Mouse (Mus musculus): ENCODE data around the gene Amz2. TPM values are rescaled to one million over a fixed set of nuclear protein-coding genes. Genes with fewer than 3 reads are reported as not detected.

Amz2 gene
- polyA plus RNA-seq, 1 experiment, result 63.8 TPM

DNA sequence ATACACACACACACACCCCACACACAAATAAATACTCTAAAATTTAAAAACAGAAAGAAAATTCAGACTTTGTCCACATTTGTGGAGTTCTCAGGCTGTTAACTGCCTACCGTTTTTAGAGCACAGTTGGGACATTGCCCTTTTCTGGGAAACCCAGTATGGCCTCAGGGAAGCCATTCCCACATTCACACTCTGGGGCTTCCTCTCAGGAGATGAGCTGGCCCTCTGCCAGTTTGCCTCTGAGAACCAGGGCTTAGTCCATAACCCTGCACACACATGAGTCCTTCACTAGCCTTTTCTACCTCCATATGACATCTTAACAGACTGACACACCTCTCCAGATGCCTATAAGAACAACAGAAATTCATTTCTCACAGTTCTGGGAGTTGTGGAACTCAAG lies 2.5 kb upstream of the Amz2 start:
- 43% methylated on average over 1 of the region's 1 CpGs for WGBS
- DNase-seq, result no peak
- H3K4me3 ChIP-seq (replicated peaks; ENCODE audit: insufficient read depth, low read depth, low read length), result no peak overlapping the region
- no peaks in the 10 kb centered on the region for H3K27me3 ChIP-seq (ENCODE audit: control insufficient read depth, insufficient read depth, low read length)
- H3K4me1 ChIP-seq (ENCODE audit: control insufficient read depth, insufficient read depth, low read length), result no peaks in the 10 kb centered on the region; the same call in 1 of the 2 replicates
- H3K27ac ChIP-seq (ENCODE audit: insufficient read depth, low read length), result no peak overlapping the region
- TF ChIP-seq POLR2A (IDR thresholded peaks at IDR 0.05; ENCODE audit: borderline replicate concordance, insufficient read depth, low read length), result no peak
- no peak for TF ChIP-seq CTCF (IDR thresholded peaks at IDR 0.05; ENCODE audit: borderline replicate concordance, insufficient read depth, low read depth, low read length)

DNA sequence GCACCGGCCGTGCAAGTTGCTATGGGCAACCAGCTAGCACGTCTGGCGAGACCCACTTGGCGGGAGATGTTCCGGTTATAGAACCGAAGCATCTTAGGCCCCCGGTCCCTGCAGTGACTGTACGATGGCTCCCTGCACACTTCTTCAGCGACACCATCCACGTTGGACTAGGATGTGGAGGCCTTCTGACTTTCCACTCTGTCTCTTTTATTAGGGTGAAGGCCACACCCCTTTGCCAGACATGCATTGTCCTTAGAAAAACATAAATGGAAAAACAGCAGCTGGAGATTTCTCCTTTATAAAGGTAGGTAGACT lies 483 bp downstream of the Amz2 start:
- TF ChIP-seq POLR2A (IDR thresholded peaks at IDR 0.05; ENCODE audit: borderline replicate concordance, insufficient read depth, low read length) (no peak), CTCF (IDR thresholded peaks at IDR 0.05; ENCODE audit: borderline replicate concordance, insufficient read depth, low read depth, low read length) (no peak)

DNA sequence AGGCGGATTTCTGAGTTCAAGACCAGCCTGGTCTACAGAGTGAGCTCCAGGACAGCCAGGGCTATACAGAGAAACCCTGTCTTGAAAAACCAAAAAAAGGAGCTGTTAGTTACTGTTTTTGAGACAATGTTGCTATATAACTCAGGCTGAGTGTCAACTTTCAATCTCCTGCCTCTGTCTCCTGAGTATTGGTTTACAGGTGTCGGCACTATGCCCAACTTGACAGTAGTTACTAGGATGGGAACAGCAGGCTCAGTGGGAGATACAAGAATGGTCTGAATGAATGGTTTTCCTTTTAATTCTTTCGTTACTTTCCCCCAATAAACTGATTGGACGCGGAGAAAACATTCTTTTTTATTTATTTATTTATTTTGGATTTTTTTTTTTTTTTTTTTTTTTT lies 1.6 kb downstream of the Amz2 start:
- 98% methylated on average over 5 of the region's 5 CpGs for WGBS
- no peak overlapping the region for H3K4me3 ChIP-seq (replicated peaks; ENCODE audit: insufficient read depth, low read depth, low read length)
- no peak for DNase-seq
- no peak overlapping the region for H3K27ac ChIP-seq (ENCODE audit: insufficient read depth, low read length)
- H3K4me1 ChIP-seq (ENCODE audit: control insufficient read depth, insufficient read depth, low read length), result no peaks in the 10 kb centered on the region; the same call in 1 of the 2 replicates
- H3K27me3 ChIP-seq (ENCODE audit: control insufficient read depth, insufficient read depth, low read length), result no peaks in the 10 kb centered on the region
- TF ChIP-seq POLR2A (IDR thresholded peaks at IDR 0.05; ENCODE audit: borderline replicate concordance, insufficient read depth, low read length) (no peak), CTCF (IDR thresholded peaks at IDR 0.05; ENCODE audit: borderline replicate concordance, insufficient read depth, low read depth, low read length) (no peak)

More for the DNA sequence above, 483 bp downstream of the Amz2 start:
- no peak for DNase-seq
- Histone ChIP-seq H3K27me3 (ENCODE audit: control insufficient read depth, insufficient read depth, low read length) (no peaks in the 10 kb centered on the region), H3K4me3 (replicated peaks; ENCODE audit: insufficient read depth, low read depth, low read length) (peak overlapping the region; percentile 75), H3K27ac (ENCODE audit: insufficient read depth, low read length) (no peak overlapping the region), H3K4me1 (ENCODE audit: control insufficient read depth, insufficient read depth, low read length) (no peaks in the 10 kb centered on the region; the same call in 1 of the 2 replicates)
- WGBS, result 0% methylated on average over 11 of the region's 11 CpGs

DNA sequence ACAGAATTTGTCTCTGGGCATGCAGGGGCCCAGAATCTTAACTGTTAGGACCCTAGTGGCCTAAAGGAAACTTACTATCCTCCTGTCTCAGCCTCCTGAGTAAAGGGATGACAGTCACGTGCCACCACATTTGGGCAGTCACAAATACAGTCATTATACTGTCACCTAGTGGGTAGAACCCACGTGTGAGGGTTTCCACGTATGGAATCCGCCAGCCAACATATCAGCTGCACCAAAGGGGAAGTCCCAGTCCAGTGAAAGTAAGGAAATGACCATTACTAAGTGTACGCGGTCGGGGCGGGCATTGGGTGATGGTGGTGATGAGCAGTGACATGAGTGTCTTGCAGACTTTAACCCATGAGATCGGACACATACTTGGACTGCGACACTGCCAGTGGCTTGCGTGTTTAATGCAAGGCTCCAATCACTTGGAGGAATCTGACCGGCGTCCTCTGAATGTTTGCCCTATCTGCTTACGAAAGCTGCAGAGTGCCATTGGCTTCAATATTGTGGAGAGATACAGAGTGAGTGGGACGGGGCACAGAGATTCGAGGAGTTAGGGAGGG lies 8.6 kb downstream of the Amz2 start:
- H3K4me1 ChIP-seq (ENCODE audit: control insufficient read depth, insufficient read depth, low read length), result no peaks in the 10 kb centered on the region; the same call in none of the 2 replicates
- no peaks in the 10 kb centered on the region for H3K27me3 ChIP-seq (ENCODE audit: control insufficient read depth, insufficient read depth, low read length)
- DNase-seq, result no peak
- no peak overlapping the region for H3K4me3 ChIP-seq (replicated peaks; ENCODE audit: insufficient read depth, low read depth, low read length)
- no peak for TF ChIP-seq CTCF (IDR thresholded peaks at IDR 0.05; ENCODE audit: borderline replicate concordance, insufficient read depth, low read depth, low read length)
- TF ChIP-seq POLR2A (IDR thresholded peaks at IDR 0.05; ENCODE audit: borderline replicate concordance, insufficient read depth, low read length), result no peak
- WGBS, result 93% methylated on average over 16 of the region's 16 CpGs
- H3K27ac ChIP-seq (ENCODE audit: insufficient read depth, low read length), result no peak overlapping the region

DNA sequence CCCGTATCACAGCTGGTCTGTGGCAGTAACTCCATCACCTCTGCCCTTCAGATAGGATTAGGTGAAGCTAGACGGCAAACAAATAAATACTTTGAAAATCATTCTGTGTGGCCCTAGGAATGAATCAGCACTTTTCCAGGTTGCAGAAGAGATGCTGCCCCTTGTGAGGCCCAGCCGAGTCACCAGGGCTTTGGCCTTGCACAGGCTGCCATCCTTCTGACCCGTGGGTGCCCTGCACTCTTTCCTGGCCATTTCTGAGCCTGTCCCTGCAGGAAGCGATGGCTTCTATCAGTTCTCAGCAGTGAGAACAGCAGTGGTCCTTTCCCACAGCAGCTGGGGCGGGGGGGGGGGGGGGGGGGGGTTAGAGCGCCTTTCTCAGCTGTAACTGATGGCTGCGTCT lies 11.1 kb downstream of the Amz2 start:
- no peaks in the 10 kb centered on the region; the same call in none of the 2 replicates for H3K4me1 ChIP-seq (ENCODE audit: control insufficient read depth, insufficient read depth, low read length)
- no peak for DNase-seq
- TF ChIP-seq POLR2A (IDR thresholded peaks at IDR 0.05; ENCODE audit: borderline replicate concordance, insufficient read depth, low read length) (no peak), CTCF (IDR thresholded peaks at IDR 0.05; ENCODE audit: borderline replicate concordance, insufficient read depth, low read depth, low read length) (no peak)
- no peak overlapping the region for H3K27ac ChIP-seq (ENCODE audit: insufficient read depth, low read length)
- 45% methylated on average over 8 of the region's 8 CpGs for WGBS
- no peaks in the 10 kb centered on the region for H3K27me3 ChIP-seq (ENCODE audit: control insufficient read depth, insufficient read depth, low read length)
- H3K4me3 ChIP-seq (replicated peaks; ENCODE audit: insufficient read depth, low read depth, low read length), result no peak overlapping the region

DNA sequence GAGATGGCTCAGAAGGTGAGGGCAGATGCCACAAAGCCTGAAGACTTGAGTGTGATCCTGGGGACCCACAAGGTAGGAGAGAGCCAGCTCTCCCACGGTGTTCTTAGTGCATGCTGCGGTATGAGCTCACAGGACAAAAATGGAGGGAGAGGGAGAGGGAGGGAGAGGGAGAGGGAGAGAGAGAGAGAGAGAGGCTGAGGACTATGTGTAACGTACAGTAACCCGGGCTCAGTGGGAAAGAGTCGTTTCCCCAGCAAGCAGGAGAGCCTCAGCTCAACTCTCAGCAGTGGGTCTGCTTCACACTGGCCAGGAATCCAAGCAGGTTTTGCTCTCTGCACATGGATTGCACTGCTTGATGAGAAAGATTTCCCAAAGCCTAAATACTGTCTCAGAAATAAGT lies 13.5 kb downstream of the Amz2 start:
- no peak for DNase-seq
- 11% methylated on average over 5 of the region's 5 CpGs for WGBS
- Histone ChIP-seq H3K27ac (ENCODE audit: insufficient read depth, low read length) (no peak overlapping the region), H3K4me1 (ENCODE audit: control insufficient read depth, insufficient read depth, low read length) (no peaks in the 10 kb centered on the region; the same call in none of the 2 replicates), H3K27me3 (ENCODE audit: control insufficient read depth, insufficient read depth, low read length) (no peaks in the 10 kb centered on the region), H3K4me3 (replicated peaks; ENCODE audit: insufficient read depth, low read depth, low read length) (no peak overlapping the region)
- TF ChIP-seq POLR2A (IDR thresholded peaks at IDR 0.05; ENCODE audit: borderline replicate concordance, insufficient read depth, low read length) (no peak), CTCF (IDR thresholded peaks at IDR 0.05; ENCODE audit: borderline replicate concordance, insufficient read depth, low read depth, low read length) (no peak)

DNA sequence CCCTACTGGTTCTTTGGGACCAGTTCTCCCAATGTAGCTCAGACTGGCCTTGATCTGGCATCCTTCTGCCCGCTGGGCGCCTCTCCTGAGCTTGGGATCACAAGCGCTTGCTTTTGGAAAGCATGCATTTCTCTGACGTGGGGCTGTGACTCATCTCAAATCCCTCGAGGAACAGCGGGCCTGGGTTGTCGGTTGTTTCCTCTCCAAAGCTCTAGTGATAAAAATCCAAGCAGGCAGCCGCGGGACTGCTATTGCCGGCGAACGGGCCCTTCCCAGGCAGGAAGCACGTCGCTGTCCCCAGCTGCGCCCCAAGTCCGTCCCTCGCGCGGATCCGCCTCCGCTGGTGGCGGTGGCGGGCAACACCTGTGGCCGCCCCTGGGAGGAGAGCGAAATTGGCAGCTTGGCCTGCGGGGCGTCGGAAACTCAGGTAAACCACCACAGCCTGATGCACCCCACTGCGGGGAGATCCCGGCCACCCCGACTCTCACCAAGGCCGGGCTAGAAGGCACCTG lies 14.1 kb downstream of the Amz2 start:
- 2% methylated on average over 32 of the region's 32 CpGs for WGBS
- TF ChIP-seq POLR2A (IDR thresholded peaks at IDR 0.05; ENCODE audit: borderline replicate concordance, insufficient read depth, low read length) (no peak), CTCF (IDR thresholded peaks at IDR 0.05; ENCODE audit: borderline replicate concordance, insufficient read depth, low read depth, low read length) (no peak)
- H3K4me1 ChIP-seq (ENCODE audit: control insufficient read depth, insufficient read depth, low read length), result no peaks in the 10 kb centered on the region; the same call in none of the 2 replicates
- DNase-seq, result peak; percentile 76 to 84
- H3K27me3 ChIP-seq (ENCODE audit: control insufficient read depth, insufficient read depth, low read length), result no peaks in the 10 kb centered on the region
- no peak overlapping the region for H3K27ac ChIP-seq (ENCODE audit: insufficient read depth, low read length)
- H3K4me3 ChIP-seq (replicated peaks; ENCODE audit: insufficient read depth, low read depth, low read length), result peak overlapping the region; percentile 39

DNA sequence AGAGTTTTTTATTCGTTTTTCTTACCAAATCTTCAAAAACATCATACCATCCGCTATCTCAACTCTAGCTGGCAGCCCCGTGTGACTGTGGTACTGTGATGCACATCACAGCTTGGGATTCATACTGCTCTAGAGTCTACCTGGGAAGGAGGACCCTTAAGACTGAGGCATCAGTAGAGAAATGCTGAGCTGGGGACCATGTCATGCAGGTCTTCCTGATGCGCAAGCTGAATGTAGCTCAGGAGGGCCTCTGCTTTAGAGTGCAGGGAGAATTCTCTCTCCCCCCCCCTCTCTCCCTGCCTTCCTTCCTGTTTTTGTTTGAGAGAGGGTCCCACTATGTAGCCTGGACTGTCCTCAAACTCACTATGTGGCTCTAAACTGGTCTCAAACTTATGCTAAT lies 14.9 kb downstream of the Amz2 start:
- no peaks in the 10 kb centered on the region for H3K27me3 ChIP-seq (ENCODE audit: control insufficient read depth, insufficient read depth, low read length)
- no peak overlapping the region for H3K4me3 ChIP-seq (replicated peaks; ENCODE audit: insufficient read depth, low read depth, low read length)
- H3K27ac ChIP-seq (ENCODE audit: insufficient read depth, low read length), result no peak overlapping the region
- whole genome bisulfite sequencing, result 75% methylated on average over 4 of the region's 4 CpGs
- no peak for TF ChIP-seq POLR2A (IDR thresholded peaks at IDR 0.05; ENCODE audit: borderline replicate concordance, insufficient read depth, low read length)
- TF ChIP-seq CTCF (IDR thresholded peaks at IDR 0.05; ENCODE audit: borderline replicate concordance, insufficient read depth, low read depth, low read length), result no peak
- DNase-seq, result no peak
- no peaks in the 10 kb centered on the region; the same call in none of the 2 replicates for H3K4me1 ChIP-seq (ENCODE audit: control insufficient read depth, insufficient read depth, low read length)
